Mouse (Mus musculus) cerebellum, adult 9-11 months (tissue): ENCODE results near the gene Anapc7.
A peak's percentile ranks its signal among the peaks of the same experiment; 100 is the strongest.
"Not testable (repeated sequence)": the region's sequence is repeated elsewhere in the genome, so short reads cannot be mapped to it uniquely, and the experiment has no call there.

Experiments
- DNase-seq: peaks from one replicate; pipeline ENCODE4 v3.0.0; 2022

The Anapc7 gene

DNA sequence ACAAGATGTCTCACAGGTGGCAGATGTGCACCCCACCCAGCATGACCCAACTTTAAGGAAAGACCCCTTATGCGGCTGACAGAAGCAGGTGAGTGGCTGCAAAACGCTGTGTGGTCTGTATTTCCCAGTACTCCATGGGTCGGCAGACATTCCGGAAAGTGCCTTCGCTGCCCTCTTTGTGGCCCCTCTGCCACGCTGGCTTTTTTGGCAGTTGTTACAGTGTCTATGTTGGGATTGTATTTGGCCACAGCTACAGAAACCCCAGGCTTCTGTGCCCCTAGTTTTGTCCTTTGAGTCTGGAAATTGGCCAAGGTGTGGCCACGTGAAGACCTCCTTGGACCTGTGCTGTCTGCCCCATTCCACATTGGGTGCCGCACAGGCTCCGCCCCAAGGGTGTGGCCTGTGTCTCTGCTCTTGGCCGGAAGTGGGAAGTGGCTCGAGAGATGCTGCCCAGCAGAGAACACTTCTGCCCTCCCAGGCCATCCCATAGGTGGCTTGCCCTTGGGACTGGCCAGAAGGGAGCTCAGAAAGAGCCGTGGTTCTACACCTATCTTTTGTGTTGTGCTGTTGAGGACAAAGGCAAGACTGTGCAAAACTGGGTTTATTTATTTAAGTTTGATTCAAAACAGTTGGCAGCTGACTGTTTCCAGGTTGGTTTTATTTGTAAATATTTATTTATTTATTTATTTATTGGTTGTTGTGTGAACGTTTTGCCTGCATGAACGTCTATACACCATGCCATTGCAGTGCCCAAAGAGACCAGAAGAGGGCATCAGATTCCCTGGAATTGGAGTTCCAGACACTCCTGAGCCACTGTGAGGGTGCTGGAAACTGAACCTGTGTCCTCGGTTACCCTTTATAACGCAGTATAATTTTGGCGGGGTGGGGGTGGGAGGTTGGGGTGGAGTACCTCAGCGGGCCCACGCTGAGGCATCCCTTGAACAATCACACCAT, 11.5 kb upstream of the Anapc7 start:
- DNase-seq = no peak

DNA sequence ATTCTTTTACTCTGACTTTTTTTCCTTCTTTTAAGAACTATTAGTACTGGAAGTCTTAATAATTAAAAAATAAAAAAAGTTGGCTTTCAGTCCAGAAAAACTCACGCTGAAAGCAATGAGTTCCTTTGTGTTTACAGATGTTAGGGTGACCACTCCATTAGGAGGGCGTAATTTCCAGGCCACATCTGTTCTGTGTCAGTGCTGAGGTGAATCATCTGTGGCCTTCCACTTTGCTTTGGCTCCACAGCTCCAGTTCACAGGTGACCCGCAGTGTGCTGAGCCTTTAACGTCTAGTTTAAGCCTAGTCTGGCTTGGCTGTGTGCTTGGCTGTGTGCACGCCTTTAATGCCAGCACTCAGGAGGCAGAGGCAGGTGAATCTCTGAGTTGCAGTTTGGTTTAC, 9.6 kb upstream of the Anapc7 start:
- no peak for DNase-seq

DNA sequence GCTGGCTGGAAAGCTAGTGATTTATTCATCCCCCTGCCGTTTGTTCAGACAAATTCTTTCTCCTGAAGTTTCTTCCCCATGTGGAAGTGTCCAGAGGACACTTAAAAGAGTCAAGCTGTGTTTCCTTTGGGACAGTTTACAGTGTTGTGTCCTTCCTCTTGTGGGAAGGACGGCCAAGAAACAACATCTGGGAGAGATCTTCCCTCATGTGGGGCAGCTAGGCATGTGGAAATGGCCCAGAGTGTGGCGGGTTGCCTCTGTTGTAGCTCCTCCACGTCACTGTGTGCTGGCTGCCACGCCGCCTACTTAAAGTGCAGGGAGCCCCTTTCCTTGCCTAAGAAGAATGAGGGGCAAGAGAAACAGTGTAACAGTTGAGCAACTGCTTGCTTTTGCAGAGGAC, 8.7 kb upstream of the Anapc7 start:
- DNase-seq = no peak

DNA sequence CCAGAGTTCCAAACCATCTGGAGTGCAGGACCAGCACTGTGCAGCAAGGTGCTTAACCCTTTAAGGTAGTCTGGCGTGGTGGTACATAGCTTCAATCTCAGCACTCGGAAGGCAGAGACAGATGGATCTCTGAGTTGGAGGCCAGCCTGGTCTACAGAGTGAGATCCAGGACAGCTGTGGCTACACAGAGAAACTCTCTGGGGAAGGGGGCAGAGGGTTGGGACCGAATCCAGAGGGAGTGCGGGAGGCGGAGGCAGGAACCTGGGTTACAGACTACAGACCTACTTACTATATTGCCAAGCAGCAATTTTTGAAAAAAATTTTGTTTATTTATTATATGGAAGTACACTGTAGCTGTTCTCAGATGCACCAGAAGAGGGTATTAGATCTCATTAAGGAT, 7.1 kb upstream of the Anapc7 start:
- no peak for DNase-seq

DNA sequence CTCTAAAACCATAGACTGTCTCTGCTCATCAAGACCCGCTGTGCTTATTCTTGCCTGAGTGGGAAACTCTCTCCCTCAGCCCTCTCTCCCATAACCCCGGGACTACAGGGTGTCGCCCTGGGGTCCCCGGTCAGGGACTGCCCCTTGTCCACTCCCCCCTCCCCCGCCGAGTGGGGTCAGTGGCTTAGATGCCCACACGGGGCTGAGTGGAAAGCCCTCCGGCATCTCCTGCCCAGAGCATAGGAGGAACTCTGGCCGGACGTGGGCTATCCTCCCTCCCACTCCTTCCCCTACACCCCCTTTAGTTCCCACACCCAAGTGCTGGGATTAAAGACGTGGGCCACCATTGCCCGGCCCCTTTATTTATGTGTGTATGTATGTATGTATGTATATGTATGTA, 6.0 kb upstream of the Anapc7 start:
- DNase-seq = no peak

DNA sequence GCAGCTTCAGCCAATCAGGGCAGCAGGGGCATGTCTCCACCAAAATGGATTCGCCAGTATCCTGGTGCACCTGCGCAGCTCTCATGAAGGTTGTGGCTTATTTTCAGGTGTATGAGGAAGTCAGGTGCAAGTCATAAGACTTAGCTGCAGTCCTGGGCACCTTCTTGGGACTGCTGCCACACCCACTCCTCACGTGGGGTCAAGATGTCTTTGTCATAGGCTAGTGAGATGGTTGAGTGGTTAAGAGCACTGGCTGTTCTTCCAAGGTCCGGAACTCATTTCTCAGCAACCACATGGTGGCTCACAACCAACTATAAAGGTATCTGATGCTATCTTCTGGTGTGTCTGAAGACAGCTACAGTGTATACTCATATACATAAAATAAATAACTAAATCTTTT, 817 bp upstream of the Anapc7 start:
- not testable (repeated sequence) for DNase-seq

DNA sequence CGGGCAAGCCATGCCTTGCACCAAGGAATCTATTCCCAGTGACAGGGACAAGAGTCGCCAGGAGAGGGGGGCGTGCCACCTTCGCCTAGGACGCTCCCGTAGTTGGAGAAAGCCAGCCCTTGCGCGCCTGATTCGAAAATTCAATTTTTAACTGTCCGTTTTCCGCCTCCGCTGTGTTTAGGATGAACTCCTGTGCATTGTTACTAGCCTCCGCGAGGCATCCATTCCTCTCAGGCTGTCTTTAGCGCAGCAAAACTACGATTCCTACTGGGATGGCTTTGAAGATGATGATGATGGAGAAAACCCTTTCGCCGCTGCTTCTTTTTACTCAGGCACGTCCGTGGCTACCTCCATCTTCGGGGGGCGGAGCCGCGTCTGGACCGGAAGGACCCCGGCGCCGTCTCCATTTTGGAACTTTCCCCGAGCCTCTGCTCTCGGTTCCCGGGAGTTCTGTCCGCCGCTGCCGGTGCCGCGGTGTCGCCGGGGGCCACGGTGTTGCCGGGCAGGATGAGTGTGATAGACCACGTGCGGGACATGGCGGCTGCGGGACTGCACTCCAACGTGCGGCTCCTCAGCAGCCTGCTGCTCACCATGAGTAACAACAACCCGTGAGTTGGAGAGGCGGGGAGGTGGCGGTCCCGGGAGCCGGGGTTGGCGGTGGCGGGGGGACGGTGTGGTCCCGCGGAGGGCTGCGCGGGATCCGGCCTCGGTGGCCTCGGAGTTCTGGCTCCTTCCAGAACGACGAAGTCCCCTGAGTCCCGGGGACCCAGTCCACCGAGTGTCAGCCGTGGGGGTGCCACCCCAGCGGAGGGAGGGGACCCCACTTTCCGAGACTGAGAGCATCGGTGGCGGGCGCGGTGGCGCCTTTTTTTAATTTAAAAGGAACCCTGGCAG, 825 bp downstream of the Anapc7 start:
- DNase-seq = peak; percentile 84

DNA sequence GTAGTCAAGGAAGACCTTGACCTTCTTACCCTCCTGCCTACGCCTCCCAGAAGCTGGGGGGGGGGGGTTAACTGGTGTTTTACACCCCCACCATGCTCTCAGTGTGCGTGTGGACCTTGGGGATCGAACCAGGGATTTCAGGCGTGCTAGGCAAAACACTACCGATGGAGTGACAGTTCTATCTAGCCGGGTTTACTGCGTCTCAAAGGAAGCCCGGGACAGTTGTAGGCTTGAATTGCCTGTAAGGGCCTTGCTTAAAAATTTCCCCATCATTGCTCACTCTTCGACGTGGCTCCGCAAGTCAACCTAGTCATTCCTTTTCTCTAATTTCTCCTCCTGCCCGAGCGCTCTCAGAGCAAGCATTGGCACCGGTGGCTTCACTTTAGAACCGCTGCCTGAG, 1.6 kb downstream of the Anapc7 start:
- DNase-seq = no peak

DNA sequence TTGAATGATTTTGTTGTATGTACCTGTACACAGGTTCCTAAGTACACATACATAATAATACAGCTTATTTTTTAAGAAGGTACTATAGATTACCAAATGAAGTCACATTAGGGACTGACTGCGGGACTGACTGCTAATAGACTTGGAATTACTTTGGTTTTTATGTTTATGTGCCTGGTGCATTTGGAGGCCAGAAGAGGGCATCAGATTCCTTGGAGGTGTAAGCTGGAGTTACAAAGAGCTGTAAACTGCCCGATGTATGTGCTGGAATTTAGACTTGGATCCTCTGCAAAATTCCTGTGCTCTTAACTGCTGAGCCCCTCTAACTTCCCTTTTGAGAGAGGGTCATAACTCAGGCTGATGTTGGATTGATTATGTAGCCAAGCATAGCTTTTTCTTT, 4.1 kb downstream of the Anapc7 start:
- DNase-seq = no peak

DNA sequence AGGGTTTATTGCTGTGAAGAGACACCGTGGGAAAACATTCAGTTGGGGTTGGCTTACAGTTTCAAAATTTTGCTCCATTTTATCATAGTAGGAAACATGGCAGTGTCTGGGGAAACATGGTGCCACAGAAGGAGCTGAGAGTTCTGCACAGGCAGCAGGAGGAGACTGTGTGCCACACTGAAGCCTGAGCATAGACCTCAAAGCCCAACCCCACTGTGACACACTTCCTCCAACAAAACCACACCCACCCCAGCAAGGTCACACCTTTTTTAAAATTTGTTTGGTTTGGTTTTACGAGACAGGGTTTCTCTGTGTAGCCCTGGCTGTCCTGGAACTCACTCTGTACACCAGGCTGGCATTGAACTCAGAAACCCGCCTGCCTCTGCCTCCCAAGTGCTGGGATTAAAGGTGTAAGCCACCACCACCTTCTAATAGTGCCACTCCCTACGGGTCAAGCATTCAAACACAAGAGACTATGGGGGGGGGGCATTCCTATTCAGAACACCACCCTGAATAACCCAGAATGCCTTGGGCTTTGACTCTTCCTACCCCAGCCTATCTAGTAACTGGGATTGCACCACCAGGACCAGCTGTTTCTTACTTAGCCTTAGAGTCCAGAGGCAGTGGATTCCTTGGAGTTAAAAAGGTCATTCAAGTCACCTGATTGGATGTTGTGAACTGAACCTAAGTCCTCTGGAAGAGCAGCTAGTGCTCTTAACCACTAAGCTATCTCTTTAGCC, 8.7 kb downstream of the Anapc7 start:
- no peak for DNase-seq

DNA sequence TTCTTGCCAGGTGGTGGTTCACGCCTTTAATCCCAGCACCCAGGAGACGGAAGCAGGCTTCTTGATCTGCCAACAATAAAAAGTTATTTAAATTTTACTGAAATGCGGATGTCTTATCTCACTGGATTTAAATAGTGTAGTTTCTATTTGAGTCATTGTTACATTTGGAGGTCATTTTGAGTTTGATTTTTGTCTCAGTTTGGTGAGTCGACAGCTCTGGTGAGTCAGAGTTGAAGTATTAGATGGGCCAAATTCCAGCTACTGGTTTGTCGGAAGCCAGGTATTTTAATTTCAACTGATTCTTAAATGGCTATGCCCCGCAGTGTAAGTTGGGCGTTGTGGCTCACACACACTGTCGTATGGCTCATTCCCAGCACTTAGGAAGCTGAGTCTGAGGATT, 9.7 kb downstream of the Anapc7 start:
- no peak for DNase-seq

DNA sequence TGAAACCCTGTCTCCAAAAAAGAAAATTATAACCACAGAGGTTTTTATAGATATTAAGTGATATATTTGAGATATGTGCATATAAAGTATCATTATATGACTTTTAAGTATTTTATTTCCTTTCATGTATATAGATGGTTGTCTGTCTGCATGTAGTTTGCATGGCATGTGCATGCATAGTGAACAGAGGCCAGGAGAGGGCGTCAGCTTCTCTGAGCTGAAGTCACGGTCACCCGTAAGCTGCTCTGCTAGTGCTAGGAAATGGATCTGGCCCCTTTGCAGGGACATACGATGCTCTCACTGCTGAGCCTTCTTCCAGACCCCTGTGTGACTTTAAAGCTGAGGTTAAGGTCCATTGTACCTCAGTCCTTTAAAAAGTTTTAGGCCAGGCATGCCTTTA, 13.0 kb downstream of the Anapc7 start:
- no peak for DNase-seq

DNA sequence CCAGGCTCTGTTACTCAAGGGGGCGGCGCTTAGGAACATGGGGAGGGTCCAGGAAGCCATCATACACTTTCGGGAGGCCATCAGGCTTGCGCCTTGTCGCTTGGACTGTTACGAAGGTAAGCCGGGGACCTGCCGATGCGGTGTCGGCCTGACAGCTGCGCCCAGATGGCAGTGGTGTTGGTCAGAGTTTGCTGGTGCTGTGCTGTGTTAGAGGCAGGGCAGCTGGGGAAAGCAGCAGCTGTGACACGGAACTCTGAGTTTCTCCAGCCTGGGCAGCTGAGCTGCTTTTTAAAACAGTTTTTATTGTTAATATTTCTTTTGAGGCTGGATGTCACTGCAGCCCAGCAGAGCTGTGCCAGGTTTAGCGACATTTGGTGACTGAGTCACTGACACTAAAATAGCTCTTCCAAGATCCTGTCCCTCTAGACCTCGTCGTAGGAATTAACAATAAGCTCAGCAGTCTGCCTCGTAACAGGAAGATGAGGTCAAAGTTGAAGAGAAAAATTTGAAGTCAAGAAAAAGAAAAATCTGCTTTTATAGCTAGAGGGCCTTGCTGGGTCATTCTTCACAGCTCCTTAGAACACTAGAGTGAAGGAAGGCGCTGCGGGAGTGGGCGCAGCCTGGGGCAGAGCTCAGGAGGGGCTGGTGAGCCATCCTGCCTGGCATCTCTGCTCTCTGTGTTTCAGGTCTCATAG, 18.1 kb downstream of the Anapc7 start:
- DNase-seq = no peak

DNA sequence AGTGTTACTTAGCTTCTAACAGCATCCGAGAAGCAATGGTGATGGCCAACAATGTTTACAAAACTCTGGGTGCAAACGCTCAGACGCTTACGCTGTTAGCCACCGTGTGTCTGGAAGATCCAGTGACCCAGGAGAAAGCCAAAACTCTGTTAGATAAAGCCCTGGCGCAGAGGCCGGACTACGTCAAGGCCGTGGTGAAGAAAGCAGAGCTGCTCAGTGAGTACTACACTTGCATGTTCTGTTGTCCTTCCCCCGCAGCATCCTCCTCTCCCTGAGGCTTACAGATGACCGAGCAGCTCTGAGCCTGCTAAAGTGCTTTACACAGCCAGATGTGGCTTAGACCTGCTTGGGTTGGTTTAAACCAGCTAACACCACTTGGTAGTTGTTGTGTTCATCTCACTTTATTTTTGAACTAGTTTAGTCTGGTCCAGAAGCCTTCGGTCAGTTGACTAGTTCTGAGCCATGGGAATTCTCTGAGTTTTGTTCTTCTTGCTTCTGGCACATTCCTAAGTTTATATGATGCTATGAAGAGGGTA, 18.7 kb downstream of the Anapc7 start:
- no peak for DNase-seq

DNA sequence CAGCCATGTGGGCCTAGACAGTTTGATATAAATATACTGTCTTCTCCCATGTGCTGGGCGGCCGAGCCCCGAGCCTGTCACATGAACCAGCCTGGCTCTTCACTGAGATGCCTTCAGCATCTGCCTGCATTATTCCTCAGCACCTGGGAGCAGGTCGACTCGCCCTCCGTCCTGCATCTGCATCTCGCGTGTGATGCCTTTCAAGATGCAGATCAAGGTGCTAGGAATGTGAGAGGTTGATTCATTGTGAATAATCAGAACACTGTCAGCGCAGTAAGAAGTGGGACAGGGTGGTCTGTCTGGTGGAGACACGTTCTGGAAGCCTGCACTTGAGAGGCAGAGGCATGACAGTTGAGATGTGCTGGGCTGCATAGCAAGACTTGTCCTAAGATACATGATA, 23.0 kb downstream of the Anapc7 start:
- no peak for DNase-seq

DNA sequence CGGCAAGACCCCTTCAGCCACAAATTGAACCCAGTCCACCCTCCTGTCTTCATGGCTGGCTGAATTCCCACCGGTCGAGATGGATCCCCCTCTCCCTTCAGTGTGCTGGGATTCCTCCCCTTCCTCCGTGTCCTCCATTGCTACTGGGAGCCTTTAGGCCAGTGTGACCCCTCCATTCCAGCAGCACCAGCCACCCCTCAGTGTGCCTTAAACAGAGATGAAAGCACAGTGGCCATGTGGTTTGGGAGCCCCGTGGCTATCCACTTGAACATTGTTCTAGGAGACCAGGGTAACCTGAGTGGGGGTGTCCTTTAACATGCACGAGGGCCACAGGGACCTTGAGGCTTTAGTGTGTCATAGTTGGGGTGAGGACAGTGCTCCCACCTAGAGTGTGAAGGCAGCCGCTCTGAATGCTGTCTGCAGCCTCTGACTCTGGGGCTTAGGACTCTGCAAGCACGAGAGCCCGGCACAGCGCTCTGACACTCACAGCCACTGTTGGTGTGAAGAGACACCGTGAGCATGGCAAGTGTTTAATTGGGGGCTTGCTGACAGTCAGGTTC, 23.6 kb downstream of the Anapc7 start:
- DNase-seq = no peak

DNA sequence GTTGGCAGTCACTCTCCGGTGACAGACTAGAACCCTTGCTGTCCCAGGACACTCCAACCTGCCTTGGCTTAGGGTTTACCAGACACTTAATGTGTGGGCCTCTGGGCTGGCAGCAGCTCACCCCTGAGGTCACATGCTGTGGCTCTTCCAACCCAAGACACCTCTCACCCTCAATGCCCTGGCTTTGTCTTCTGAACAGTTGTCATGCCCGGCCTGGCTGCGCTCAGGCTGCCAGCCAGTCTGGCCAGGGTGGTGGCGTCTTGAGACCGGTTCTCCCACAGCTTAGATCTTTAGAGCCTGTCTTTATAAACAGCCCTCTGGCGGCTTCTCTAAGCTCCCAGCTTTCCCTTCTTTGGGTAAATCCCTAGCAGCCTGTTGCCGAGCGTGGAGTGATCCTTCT, 26.4 kb downstream of the Anapc7 start:
- no peak for DNase-seq

DNA sequence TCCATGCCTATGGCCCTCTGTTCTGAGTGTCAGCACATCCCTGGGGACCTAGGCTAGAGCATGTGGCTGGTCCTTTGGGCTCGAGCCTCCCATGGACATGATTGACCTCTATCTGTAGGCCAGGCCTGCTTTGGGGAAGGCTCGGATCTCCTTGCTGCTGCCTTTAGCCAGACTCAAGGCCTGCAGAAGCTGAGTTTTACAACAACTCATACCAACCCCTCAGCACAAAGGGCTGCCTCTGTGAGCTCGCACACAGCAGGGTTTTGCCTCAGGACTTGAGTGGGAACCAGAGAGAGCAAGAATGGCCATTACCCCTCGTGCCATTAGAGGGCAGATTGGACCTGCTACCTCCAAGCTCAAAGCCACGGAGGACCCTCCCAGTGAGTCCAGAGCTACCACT, 27.4 kb downstream of the Anapc7 start:
- no peak for DNase-seq

DNA sequence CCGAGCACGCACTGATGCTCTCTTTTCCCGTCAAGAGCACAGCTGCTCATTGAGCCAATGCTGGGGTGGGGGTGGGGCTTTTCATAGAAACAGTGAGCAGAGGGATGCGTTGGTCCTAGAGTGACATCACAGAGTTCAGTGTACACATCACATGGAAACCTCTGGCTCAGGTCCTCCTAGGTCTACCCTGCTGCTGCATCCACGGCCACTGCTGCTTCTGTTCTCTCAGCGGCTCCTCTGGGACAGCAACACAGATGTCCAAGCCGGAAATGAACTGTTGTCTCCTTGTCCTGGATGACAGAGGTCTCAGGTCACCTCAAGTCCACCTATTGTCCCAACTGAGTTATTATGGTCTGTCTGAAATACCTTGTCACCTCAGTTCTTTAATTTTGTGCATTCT, 28.5 kb downstream of the Anapc7 start:
- DNase-seq = no peak

DNA sequence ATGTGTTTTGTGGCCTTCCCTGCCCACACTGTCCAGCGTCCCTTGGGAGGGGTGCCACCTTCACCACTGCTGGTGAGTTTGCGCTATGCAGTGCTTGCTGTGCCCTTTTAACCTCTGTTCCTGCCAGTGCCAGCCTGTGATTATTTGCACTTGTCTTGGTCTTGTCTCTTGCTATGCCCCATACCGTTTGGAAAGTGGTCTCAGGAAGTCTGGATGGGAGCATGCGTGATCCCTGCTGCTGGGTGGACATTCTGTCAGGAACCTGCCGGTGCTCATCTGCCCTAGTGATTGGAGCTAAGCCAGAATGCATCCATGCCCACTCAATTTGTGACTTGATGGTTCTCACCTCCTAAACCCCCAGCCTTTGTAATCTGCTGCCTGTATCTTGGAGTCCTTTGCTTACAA, 29.4 kb downstream of the Anapc7 start:
- DNase-seq = no peak

DNA sequence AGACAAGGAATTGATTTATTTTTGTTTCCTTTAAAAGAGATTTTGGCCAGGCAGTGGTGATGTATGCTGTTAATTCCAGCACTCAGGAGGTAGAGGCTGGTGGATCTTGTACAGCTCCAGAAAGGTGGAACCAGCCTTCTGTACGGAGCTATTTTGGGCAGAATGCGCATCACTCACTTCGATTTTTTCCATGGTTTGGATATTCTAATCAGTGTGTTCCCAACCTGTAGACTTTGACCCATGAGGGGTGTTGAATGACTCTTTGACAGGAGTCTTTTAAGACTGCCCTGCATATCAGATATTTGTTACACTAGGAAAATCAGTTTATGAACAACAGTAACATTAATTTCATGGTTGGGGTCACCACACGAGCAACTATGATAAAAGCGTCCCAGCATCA, 29.8 kb downstream of the Anapc7 start:
- DNase-seq = no peak

DNA sequence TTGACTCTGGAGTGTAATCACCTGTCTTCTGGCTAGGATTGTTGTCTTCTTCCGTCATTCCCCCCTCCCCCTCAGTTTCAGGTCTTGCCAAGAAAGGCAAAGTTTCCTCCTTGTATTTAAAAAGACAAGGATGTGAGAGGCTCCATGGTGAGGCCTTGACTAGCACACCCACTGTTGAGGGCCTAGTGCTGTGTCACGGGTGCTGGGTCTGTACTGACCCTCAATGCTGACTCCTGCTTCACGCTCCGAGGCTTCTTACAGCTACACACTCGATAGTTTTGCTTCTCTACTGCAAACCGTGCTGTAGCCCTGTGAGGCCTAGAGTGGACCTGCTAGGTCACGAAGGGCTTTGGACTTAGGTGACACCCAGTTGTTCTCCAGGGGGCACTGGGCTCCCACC, 30.7 kb downstream of the Anapc7 start:
- no peak for DNase-seq
